Mouse (Mus musculus) macrophage (primary cell): ENCODE data around the gene Flt4. TPM values are rescaled to one million over a fixed set of nuclear protein-coding genes. Genes with fewer than 3 reads are reported as not detected.

Experiments
- H3K27ac ChIP-seq: fragments of 350-480 bp; formaldehyde crosslinking; 2 replicates; pipeline ENCODE4 v1.9.0; 2021
- H3K36me3 ChIP-seq: fragments of 350-480 bp; formaldehyde crosslinking; 2 replicates; pipeline ENCODE4 v1.9.0; 2021; ENCODE audit errors: inconsistent target
- H3K4me3 ChIP-seq: fragments of 350-480 bp; formaldehyde crosslinking; 2 replicates; pipeline ENCODE4 v1.9.0; 2021; ENCODE audit errors: inconsistent target
- H3K79me2 ChIP-seq: fragments of 350-480 bp; formaldehyde crosslinking; 2 replicates; pipeline ENCODE4 v1.9.0; 2021; ENCODE audit errors: inconsistent target
- WGBS: methylation state at CpG from one replicate; pipeline ENCODE4 v1.1.7; 2026; ENCODE audit warnings: inconsistent platforms; ENCODE audit not compliant: missing documents; 5-methylcytosine and 5-hydroxymethylcytosine counted together
- polyA plus RNA-seq: library from polyadenylated mRNA; stranded (reverse); fragments of 250-400 nt; gene quantifications from 3 replicates; pipeline ENCODE4 v1.2.4, GENCODE M21; 2018; ENCODE audit warnings: inconsistent platforms

Gene Flt4
- polyA plus RNA-seq, 1 experiment from 2014 or later, result 0.03 TPM

DNA sequence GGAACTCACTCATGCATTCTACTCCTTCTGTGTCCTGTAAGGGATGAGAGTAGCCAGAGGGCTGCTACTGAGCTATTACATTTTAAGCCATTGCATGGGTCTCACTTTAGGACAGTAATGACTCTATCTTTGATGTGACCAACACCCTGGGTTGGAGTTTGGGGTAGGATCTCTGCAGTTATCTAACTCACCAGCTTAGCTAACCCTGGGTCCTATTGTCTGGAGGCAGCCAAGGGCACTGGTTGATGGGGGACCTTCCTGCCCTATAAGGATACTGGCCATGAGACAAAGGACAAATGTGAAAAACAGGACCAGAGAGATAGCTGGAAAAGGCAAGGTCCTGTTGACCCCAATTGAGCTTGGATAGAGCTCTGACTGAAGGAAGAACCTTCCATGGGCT is 46.4 kb downstream of the Flt4 start:
- H3K36me3 ChIP-seq, result no peaks in the 10 kb centered on the region
- no peaks in the 10 kb centered on the region for H3K79me2 ChIP-seq
- no peak overlapping the region for H3K27ac ChIP-seq
- no peak overlapping the region for H3K4me3 ChIP-seq

DNA sequence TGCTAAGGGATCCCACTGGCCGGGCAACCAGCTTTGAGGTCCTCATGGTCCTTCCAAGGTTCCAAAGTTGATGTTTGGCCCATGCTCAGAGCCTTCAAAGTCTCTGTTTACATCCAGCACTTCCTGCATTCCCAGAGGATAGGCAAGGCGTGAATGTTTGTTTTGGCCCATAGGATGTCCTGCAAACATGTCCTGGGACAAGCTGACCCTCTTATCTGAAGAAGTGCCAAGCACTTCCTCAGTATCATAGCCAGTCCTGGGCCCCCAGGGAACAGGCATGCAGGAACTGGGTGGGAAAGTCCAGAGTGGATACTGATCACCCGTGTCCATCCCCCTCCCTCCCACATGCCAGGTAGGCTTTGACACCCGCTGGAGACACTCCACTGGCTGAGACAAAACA is 49.0 kb downstream of the Flt4 start:
- Histone ChIP-seq H3K36me3 (no peaks in the 10 kb centered on the region), H3K79me2 (no peaks in the 10 kb centered on the region), H3K4me3 (no peak overlapping the region), H3K27ac (no peak overlapping the region)
- 88% methylated on average over 4 of the region's 4 CpGs for WGBS

DNA sequence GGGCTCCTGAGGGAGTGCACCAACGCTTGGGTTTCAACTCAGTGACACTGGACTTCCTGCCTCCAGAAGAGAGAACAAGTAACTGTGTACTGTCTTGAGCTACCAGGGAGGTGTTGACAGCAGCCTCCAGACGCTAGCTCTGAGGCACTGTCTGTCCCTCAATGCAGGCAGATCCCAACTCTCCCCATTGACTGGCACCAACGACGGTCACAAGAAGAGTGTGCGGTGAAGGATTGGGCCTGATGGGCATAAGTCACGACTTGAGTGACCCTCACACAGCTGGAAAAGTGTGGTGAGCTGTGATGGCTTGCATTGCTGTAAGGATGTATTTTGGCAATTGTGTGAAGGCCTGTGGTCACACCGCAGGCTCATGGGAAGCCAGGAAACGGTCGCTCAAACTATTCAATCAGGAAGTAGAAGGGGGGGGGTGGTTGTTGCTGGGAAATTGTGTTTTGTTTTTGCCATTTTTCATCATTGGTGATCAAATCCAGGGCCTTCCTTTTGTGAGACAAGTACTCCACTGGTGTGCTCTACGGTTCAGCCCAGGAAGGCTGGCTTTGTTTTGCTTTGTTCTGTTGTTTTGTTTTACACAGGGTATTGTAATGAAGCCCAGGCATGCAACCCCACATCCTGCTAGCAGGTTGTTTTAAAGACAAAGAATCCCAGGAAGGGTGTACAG is 49.9 kb downstream of the Flt4 start:
- no peaks in the 10 kb centered on the region for H3K36me3 ChIP-seq
- H3K79me2 ChIP-seq, result no peaks in the 10 kb centered on the region
- no peak overlapping the region for H3K4me3 ChIP-seq
- 16% methylated on average over 10 of the region's 10 CpGs for WGBS
- H3K27ac ChIP-seq, result no peak overlapping the region

DNA sequence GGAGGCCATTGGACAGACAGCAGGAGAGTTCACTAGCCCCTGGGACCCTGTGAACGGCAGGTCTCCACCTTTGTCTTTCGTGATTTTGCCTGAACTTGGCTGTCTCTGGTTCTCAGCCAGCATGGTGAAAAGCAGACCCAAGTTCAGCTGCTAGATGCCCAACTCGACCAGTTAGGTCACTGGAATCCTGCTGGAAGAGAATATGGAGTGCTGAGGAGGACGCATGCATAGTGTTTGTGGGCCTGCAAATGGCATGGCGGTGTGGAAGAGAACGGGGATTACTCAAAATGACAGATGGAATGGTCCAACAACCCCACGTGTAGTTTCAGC is 50.4 kb downstream of the Flt4 start:
- Histone ChIP-seq H3K27ac (no peak overlapping the region), H3K4me3 (no peak overlapping the region), H3K36me3 (no peaks in the 10 kb centered on the region), H3K79me2 (no peaks in the 10 kb centered on the region)
- WGBS, result 85% methylated on average over 7 of the region's 7 CpGs

DNA sequence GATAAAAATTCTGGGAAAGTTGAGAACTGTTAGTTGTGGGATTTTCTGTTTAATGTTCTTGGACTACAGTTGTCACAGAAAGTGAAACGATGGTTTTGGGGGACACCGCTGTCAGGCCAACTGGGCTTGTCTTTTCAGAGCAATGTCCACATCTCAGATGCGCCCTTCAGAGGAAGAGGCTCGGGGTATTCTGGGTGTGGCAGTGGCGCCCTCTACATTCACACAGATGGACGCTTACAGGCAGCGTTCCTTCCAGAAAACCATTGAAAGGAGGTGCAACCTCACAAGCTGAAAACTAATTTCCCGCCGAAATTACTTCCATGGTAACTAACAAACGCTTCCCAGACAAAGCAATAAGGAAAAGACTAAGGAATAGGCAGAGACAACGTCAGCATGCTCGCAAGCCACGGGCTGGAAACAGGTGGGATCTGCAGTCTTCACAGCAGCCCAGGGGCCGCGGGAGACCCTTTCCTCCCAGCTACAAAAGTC is 53.3 kb downstream of the Flt4 start:
- H3K4me3 ChIP-seq, result no peak overlapping the region
- WGBS, result 75% methylated on average over 15 of the region's 15 CpGs
- no peak overlapping the region for H3K27ac ChIP-seq
- H3K36me3 ChIP-seq, result no peaks in the 10 kb centered on the region
- H3K79me2 ChIP-seq, result no peaks in the 10 kb centered on the region

DNA sequence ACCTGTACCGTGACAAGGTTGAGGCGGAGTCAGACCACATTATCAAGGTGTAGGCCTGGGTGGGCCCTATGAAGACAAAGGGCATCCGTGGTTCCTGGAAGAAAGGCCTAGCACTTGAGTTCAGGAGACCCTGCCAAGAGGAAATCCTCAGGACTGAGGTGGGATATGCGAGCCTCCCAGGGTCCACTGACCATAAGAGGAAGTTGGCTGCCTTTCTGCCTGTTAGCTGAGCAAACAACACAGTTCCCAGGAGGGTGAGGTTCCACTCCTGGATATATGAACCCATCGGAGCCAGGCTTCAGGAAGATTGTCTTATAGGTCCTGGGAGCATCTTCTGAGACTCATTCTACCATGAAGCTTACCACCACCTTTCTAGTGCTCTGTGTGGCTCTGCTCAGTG is 54.2 kb downstream of the Flt4 start, which contains the start of gene Scgb3a1:
Gene Scgb3a1 (plus strand): TSS at position 301 of the 400 bp plus-strand sequence.
- H3K27ac ChIP-seq, result no peak within 1 kb of the TSS
- H3K36me3 ChIP-seq, result no peaks in the 10 kb centered on the region
- 51% methylated on average over 5 of the region's 5 CpGs for WGBS
- no peaks in the 10 kb centered on the region for H3K79me2 ChIP-seq
- H3K4me3 ChIP-seq, result no peak within 1 kb of the TSS

DNA sequence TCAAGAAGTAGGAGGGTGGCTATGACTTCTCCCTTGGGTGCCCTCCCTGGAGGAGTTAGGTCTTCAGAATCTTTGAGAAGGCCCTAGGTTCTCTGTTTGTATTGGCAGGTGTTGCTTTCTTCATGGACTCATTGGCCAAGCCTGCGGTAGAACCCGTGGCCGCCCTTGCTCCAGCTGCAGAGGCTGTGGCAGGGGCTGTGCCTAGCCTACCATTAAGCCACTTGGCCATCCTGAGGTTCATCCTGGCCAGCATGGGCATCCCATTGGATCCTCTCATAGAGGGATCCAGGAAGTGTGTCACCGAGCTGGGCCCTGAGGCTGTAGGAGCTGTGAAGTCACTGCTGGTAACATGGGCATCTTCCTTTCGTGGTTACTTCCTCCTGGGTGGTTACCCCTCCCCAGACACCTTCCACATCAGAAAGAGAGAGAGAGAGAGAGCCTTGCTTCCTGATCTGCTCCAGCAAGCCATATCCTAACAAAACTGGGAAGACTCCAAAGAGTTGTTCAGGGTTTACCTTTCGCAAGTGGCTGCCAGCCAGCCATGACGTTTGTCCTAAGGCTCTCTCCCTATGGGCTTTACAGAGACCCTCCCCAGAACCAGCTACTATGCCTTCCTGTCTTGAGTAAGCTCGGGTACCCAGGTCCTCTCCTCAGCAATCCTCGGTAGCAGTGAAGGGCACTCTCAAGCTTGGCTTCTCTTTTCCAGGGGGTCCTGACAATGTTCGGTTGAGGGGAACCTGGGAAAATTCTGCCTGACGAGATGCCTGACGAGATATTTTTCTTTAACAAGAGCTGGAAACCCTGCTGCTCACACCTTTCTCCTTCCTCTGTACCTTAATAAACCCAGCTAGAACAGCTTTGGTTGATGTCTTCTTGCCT is 55.4 kb downstream of the Flt4 start:
- WGBS, result 55% methylated on average over 12 of the region's 12 CpGs
- Histone ChIP-seq H3K4me3 (no peak overlapping the region), H3K27ac (no peak overlapping the region), H3K79me2 (no peaks in the 10 kb centered on the region), H3K36me3 (no peaks in the 10 kb centered on the region)

DNA sequence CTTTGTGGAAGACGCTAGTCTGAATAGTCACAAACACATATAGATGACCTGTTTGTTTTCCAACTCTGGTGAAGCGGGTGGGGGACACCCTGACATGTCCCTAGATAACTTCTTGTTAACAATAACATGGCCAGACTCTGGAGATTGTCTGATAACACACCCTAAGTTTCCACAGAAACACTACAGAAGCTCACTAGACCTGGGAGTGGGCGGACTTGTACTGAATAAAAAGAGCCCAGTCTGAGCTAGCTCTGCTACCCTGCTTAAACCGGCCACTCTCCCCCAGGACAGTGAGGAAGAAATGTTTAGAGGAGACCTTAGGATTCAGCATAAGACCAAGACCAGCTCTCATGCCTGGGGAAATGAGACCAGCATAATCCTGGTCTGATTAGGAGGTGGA is 56.4 kb downstream of the Flt4 start:
- 79% methylated on average over 4 of the region's 4 CpGs for WGBS
- H3K27ac ChIP-seq, result no peak overlapping the region

DNA sequence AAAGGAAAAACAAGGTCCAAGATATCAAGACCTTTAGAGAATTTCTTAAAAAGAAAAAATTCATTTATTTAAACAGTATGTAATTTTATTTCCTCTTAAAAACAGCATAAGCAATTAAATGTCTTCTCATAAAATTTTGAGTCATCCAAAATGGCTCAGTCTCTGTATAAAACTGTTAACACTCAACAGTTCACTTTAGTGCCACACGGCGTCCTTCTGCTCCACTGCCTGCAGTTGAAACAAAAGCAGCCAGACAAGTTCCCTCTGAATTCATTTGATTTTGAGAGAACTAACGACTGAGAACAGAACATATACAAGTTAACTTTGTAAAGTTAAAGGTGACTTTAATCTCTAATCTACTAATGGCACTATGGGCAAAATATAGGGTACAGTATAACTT is 64.4 kb downstream of the Flt4 start:
- H3K36me3 ChIP-seq, result peaks cover 36% of the 10 kb centered on the region
- H3K79me2 ChIP-seq, result no peaks in the 10 kb centered on the region
- no peak overlapping the region for H3K4me3 ChIP-seq
- WGBS, result 95% methylated on average over 3 of the region's 3 CpGs
- no peak overlapping the region for H3K27ac ChIP-seq

More for the DNA sequence above, 56.4 kb downstream of the Flt4 start:
- H3K79me2 ChIP-seq, result no peaks in the 10 kb centered on the region
- no peaks in the 10 kb centered on the region for H3K36me3 ChIP-seq
- H3K4me3 ChIP-seq, result no peak overlapping the region

DNA sequence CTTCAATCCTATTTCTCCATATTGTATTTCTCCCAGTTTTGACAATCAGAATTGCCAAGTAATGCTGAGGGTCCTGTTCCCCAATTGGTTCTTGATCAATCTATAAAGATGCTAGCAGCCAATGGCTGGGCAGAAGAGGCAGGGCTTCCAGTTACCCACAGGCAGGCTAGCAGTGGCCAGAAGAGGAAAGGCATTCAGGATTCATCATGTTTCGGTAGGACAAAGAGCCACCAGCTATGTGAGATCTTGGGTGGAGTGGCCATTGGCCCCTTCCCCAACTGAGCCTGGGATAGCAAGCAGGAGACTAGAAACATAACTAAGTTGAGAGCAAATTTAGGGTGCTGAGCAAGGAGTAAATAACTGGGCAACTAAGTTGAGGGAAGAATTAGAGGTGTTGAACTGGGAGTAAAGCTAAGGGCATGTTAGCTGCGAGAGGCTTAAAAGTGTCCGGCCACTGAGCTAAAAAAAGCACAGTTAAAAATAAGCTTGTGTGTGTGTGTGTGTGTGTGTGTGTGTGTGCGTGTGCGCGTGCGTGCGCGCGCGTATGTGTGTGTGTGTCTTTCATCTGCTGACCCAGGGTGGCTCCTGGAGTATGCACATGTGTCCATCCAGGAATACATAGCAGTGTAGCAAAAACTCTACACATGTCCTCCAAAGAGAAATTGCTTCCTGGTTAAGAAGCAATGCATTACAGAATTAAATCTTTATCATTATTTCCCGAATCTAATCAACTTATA is 75.3 kb downstream of the Flt4 start:
- Histone ChIP-seq H3K79me2 (peaks cover 15% of the 10 kb centered on the region), H3K4me3 (no peak overlapping the region), H3K27ac (no peak overlapping the region), H3K36me3 (peaks cover 61% of the 10 kb centered on the region)
- WGBS, result 88% methylated on average over 5 of the region's 12 CpGs

DNA sequence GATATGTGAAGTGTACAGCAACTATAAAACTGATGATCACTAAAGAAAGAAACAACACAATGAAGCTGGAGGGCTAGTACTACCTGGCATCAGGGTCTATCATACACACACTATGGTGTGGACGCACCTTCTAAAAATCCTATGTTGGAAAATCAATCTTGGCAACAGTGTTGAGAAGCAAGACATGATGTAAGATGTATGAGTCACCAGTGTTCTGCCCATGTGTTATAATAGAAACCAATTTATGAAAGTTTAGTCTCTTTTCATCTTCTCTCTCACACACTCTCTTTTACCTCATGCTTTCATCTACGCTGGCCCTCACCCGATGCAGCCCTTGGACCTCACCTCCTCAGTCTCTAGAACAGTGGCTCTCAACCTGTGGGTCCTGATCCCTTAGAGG is 86.0 kb downstream of the Flt4 start:
- H3K4me3 ChIP-seq, result no peak overlapping the region
- 98% methylated on average over 3 of the region's 3 CpGs for WGBS
- H3K79me2 ChIP-seq, result peaks cover 99% of the 10 kb centered on the region
- H3K27ac ChIP-seq, result no peak overlapping the region
- peaks cover 11% of the 10 kb centered on the region; the same call in 1 of the 2 replicates for H3K36me3 ChIP-seq

DNA sequence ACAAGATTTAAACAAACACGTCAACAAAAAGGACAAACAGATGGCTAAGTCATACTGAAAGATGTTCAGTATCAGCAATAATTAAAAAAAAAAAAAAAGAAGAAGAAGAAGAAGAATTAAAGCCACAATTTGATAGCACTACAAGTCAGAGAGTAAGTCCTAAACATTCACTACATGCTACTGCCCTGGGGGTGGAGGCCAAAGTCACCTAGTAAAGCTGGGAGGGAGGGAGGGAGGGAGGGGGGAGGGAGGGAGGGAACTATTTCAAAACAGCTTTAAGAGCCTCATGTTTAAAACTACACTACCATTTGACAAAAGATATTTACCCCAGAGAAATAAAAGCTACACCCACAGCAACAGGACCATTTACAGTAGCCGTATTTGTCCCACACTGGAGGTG is 86.6 kb downstream of the Flt4 start:
- WGBS, result 100% methylated on average over 1 of the region's 2 CpGs
- H3K79me2 ChIP-seq, result peaks cover 99% of the 10 kb centered on the region
- H3K36me3 ChIP-seq, result peaks cover 11% of the 10 kb centered on the region; the same call in 1 of the 2 replicates
- H3K27ac ChIP-seq, result no peak overlapping the region
- no peak overlapping the region for H3K4me3 ChIP-seq

DNA sequence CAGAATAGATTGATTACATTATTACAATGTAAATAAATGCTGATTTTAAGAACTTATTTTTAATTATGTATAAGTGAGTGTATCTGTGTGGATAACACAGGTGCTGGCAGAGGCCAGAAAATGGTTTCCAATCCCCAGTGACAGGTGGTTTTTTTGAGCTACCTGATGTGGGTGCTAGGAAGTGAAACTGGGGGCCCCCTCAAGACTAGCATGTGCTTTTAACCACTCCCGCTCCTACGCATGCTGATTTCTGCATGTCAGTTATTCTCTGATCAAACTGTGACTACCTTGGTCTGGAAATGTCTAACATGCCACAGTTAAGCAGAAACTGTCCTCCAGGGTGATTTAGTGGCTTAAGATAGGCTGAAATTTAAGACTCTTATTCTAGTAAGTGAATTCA is 87.4 kb downstream of the Flt4 start:
- Histone ChIP-seq H3K79me2 (peaks cover 99% of the 10 kb centered on the region), H3K36me3 (peaks cover 15% of the 10 kb centered on the region; the same call in 1 of the 2 replicates), H3K4me3 (no peak overlapping the region), H3K27ac (no peak overlapping the region)
- 85% methylated on average over 2 of the region's 2 CpGs for WGBS

DNA sequence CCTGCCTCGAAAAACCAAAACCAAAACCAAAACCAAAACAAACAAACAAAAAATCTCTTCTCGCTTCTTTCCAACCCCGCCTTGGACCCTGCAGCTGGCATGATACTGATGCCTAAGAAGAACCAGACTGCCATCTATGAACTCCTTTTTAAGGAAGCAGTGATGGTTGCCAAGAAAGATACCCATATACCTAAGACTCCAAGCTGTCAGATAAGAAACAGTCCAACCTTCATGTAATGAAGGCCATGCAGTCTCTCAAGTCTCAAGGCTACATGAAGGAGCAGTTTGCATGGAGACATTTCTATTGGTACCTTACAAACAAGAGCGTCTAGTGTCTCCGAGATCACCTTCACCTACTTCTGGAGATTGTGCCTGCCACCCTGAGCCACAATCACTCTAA is 88.7 kb downstream of the Flt4 start:
- Histone ChIP-seq H3K79me2 (peaks cover 99% of the 10 kb centered on the region), H3K27ac (no peak overlapping the region), H3K4me3 (no peak overlapping the region), H3K36me3 (peaks cover 26% of the 10 kb centered on the region)
- WGBS, result 90% methylated on average over 5 of the region's 5 CpGs

DNA sequence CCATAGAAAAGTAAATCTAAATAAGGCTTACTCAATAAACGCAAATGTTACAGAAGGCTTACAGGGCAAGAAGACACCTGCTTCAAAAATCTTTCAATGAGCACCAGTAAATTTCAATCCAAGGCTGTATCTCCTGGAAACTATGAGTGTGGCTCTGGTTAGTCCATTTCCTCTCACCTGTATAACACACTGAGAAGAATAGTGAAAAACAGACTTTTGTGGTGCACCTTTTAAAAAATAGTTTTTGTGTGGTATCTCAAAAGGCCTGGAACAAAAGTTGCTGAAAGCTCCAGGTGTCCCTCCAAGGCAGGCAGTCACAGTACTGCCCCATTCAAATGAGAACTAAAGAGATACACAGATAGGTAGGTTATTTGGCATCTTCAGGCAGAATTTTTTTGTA is 90.0 kb downstream of the Flt4 start:
- peaks cover 99% of the 10 kb centered on the region for H3K79me2 ChIP-seq
- 100% methylated on average over 1 of the region's 1 CpGs for WGBS
- no peak overlapping the region for H3K4me3 ChIP-seq
- peaks cover 26% of the 10 kb centered on the region for H3K36me3 ChIP-seq
- H3K27ac ChIP-seq, result no peak overlapping the region
